Mouse (Mus musculus) erythroblast, embryonic 14.5 days (primary cell): Measurements from ENCODE around the gene Cryzl1. TPM values are rescaled to one million over a fixed set of nuclear protein-coding genes. Genes with fewer than 3 reads are reported as not detected.
"Not testable (repeated sequence)": the region's sequence is repeated elsewhere in the genome, so short reads cannot be mapped to it uniquely, and the experiment has no call there.

Experiments used
- H3K27me3 ChIP-seq: 2 replicates; pipeline ENCODE4 v1.6.1; 2012; ENCODE audit warnings: inconsistent platforms; ENCODE audit not compliant: control insufficient read depth
- H3K36me3 ChIP-seq: 2 replicates; pipeline ENCODE4 v1.6.1; 2012; ENCODE audit warnings: mild to moderate bottlenecking, inconsistent platforms; ENCODE audit not compliant: control insufficient read depth
- H3K4me1 ChIP-seq: 2 replicates; pipeline ENCODE4 v1.6.1; 2012; ENCODE audit warnings: inconsistent platforms; ENCODE audit not compliant: control insufficient read depth
- H3K4me3 ChIP-seq: replicated peaks from 2 replicates; pipeline ENCODE3; 2012; ENCODE audit warnings: moderate library complexity, mild to moderate bottlenecking, inconsistent platforms
- H3K9me3 ChIP-seq: 2 replicates; pipeline ENCODE4 v1.6.1; 2012; ENCODE audit warnings: low read length, inconsistent platforms, mixed read lengths; ENCODE audit not compliant: control insufficient read depth
- GATA1 ChIP-seq: IDR thresholded peaks from 2 replicates; pipeline ENCODE4 v1.6.1; 2012; ENCODE audit warnings: low read length, inconsistent platforms, mixed read lengths
- TAL1 ChIP-seq: IDR thresholded peaks from 3 replicates; pipeline ENCODE4 v1.6.1; 2012; ENCODE audit warnings: low read length, inconsistent platforms, mixed read lengths
- polyA plus RNA-seq: library from polyadenylated mRNA; stranded (reverse); fragments of >175 nt; gene quantifications from 2 replicates; pipeline ENCODE4 v1.2.3, GENCODE M21; 2012

Gene Cryzl1
- polyA plus RNA-seq, 1 experiment: 0.28 TPM

DNA sequence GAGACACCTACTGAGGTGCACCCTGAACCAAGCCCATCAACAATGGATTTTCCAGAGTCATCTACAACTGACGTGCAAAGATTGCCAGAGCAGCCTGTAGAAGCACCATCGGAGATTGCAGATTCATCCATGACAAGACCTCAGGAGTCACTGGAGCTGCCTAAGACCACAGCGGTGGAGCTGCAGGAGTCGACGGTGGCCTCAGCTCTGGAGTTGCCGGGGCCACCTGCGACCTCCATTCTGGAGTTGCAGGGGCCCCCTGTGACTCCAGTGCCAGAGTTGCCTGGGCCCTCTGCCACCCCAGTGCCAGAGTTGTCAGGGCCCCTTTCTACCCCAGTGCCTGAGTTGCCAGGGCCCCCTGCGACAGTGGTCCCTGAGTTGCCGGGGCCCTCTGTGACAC, 73.5 kb downstream of the Cryzl1 start:
- Histone ChIP-seq H3K4me3 (no peak overlapping the region), H3K27me3 (no peaks in the 10 kb centered on the region; the same call in 1 of the 2 replicates), H3K9me3 (peaks cover 56% of the 10 kb centered on the region), H3K36me3 (peaks cover 100% of the 10 kb centered on the region), H3K4me1 (peaks cover 15% of the 10 kb centered on the region)
- no peak for TF ChIP-seq TAL1
- no peak for TF ChIP-seq GATA1

DNA sequence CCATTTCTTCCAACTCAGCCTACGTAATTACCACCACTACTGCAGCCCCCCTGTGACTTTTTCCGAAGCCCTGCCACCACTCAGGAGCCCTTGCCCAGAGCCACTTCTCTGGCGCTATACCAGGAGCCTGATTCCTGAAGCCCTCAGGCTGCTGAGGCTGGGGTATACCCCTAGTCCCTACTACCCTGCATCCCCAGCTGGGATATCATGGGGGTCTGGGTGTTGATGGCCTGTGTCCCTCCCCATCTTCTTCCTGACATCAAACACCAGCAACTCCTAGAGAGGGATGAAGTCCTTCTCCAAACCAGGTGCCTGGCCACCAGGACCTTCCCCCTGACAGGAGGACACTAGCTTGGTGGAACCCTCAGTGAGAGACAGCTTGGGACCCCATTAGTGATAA, 76.6 kb downstream of the Cryzl1 start:
- Histone ChIP-seq H3K4me1 (peaks cover 26% of the 10 kb centered on the region), H3K27me3 (no peaks in the 10 kb centered on the region; the same call in 1 of the 2 replicates), H3K36me3 (peaks cover 78% of the 10 kb centered on the region), H3K9me3 (peaks cover 25% of the 10 kb centered on the region), H3K4me3 (no peak overlapping the region)
- TF ChIP-seq TAL1: no peak
- no peak for TF ChIP-seq GATA1

GRCm38 (mm10) chr16:91649781-91650180, 79.0 kb downstream of the Cryzl1 start:
- Histone ChIP-seq H3K9me3 (peaks cover 1% of the 10 kb centered on the region), H3K4me3 (peak overlapping the region; percentile 40), H3K36me3 (peaks cover 55% of the 10 kb centered on the region), H3K27me3 (no peaks in the 10 kb centered on the region), H3K4me1 (peaks cover 38% of the 10 kb centered on the region)
- TF ChIP-seq GATA1 (no peak), TAL1 (no peak)

GRCm38 (mm10) chr16:91649246-91649645, 79.5 kb downstream of the Cryzl1 start:
- no peak for TF ChIP-seq GATA1
- no peak for TF ChIP-seq TAL1

DNA sequence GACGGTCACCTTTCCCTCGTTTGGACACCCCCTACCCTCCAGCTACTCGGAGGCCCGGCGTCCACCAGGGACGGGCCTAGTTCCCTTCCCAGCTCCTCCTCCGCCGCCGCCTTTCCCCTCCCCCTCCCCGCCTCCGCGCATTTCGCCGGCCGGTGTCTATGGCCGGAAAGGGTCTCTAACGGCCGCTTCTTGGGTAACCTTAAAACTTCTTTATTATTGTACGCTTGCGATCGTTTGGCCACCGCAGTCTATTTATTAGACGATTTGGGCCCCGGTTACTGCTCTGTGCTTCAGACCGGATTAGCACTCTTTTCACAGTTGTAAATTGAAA, 80.6 kb downstream of the Cryzl1 start:
- H3K4me3 ChIP-seq: peak overlapping the region; percentile 85

More at GRCm38 (mm10) chr16:91649246-91649645, 79.5 kb downstream of the Cryzl1 start:
- Histone ChIP-seq H3K9me3 (no peaks in the 10 kb centered on the region), H3K36me3 (peaks cover 53% of the 10 kb centered on the region), H3K4me1 (peaks cover 43% of the 10 kb centered on the region), H3K27me3 (no peaks in the 10 kb centered on the region), H3K4me3 (peak overlapping the region; percentile 85)

DNA sequence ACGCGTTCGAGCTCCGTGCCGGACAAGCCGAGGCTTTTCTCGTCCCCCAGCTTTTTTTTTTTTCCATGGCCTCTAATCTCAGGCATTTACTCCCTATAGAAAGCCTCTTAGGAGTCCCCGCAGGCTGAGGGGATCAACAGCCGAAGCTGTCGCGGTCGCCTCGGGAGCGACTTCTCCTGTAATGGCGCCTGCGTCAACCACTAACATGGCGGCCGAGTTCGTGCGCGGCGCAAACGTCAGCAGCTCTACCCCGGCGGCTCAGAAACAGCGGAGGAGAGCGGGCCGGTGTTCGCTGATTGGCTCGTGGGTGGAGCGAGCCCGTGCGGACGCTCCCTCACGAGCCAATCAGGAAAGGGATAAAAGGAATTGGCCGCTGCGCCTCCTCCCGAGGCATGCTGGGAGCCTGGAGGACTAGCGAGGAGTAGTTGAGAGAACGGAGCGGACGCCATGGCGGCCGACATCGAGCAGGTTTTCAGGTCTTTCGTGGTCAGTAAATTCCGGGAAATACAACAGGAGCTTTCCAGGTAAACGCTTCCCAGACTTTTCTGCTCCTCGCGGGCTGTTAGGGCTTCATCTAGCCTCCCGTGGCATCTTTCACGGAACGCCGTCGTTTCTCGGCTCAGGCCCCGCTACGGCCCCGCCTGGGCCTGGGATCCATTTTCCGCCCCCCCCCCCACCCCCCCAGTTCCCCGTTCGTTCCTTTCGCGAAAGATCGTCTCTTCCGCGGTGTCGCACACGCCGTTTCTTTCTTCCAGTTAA, 81.1 kb downstream of the Cryzl1 start, which contains the start of gene Son:
Gene Son, plus strand, starts transcription at position 46 of the 759 bp plus-strand sequence.
- Histone ChIP-seq H3K27me3 (no peaks in the 10 kb centered on the region), H3K4me1 (peaks cover 47% of the 10 kb centered on the region), H3K36me3 (peaks cover 47% of the 10 kb centered on the region), H3K9me3 (no peaks in the 10 kb centered on the region), H3K4me3 (peak within 1 kb of the TSS; percentile 85)
- TF ChIP-seq GATA1: no peak
- TF ChIP-seq TAL1: no peak

More for the DNA sequence above, 80.6 kb downstream of the Cryzl1 start:
- TF ChIP-seq TAL1: no peak
- TF ChIP-seq GATA1: no peak
- Histone ChIP-seq H3K36me3 (peaks cover 47% of the 10 kb centered on the region), H3K4me1 (peaks cover 46% of the 10 kb centered on the region), H3K27me3 (no peaks in the 10 kb centered on the region), H3K9me3 (no peaks in the 10 kb centered on the region)

GRCm38 (mm10) chr16:91646681-91647419, 81.9 kb downstream of the Cryzl1 start, which contains the start of gene Gart:
Gene Gart (minus strand): TSS chr16:91646952.
- TF ChIP-seq TAL1 (no peak), GATA1 (no peak)
- Histone ChIP-seq H3K36me3 (peaks cover 47% of the 10 kb centered on the region), H3K9me3 (no peaks in the 10 kb centered on the region), H3K4me3 (peak within 1 kb of the TSS; percentile 85), H3K4me1 (peaks cover 42% of the 10 kb centered on the region), H3K27me3 (no peaks in the 10 kb centered on the region)

DNA sequence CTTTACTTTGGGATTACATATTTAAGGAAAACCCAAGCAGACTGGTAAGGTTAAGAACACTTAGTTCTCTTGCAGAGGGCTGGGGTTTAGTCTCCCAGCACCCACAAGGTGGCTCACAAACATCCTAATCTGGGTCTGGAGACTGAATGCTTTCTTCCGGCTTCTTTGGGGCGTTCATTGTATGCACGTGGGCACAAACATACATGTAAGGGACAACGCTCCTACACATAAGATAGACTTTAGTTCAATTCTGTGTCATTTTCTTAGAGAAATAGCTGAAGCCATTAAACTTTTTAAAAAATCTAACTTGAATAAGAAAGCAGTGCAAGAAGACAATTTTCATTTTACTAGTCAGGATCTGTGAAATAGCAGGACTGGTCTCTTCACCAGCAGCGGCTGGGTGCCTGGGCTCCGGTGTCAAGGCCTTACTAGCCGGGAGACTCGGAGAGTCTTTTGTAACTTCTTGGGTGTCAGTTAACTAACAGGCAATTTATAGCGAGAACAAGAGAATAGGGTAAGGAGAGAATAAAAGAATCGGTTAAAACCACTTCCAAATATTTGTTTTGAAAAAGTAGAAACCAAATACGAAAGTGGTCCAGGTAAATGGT, 82.7 kb downstream of the Cryzl1 start:
- Histone ChIP-seq H3K4me1 (peaks cover 38% of the 10 kb centered on the region), H3K36me3 (peaks cover 47% of the 10 kb centered on the region), H3K4me3 (peak overlapping the region; percentile 85), H3K9me3 (no peaks in the 10 kb centered on the region), H3K27me3 (no peaks in the 10 kb centered on the region)
- TF ChIP-seq GATA1 (no peak), TAL1 (no peak)

GRCm38 (mm10) chr16:91645420-91645819, 83.4 kb downstream of the Cryzl1 start:
- peak overlapping the region; percentile 85 for H3K4me3 ChIP-seq

More at GRCm38 (mm10) chr16:91645420-91645819, 83.4 kb downstream of the Cryzl1 start:
- Histone ChIP-seq H3K36me3 (peaks cover 44% of the 10 kb centered on the region), H3K4me1 (peaks cover 34% of the 10 kb centered on the region)
- not testable (repeated sequence) for H3K9me3 ChIP-seq, H3K27me3 ChIP-seq
